Mouse (Mus musculus): ENCODE results near the gene Blcap.

GRCm38 (mm10) chr2:157513737-157514208 lies 57.3 kb downstream of the Blcap start:
- TF ChIP-seq POLR2A (IDR thresholded peaks at IDR 0.05; ENCODE audit: insufficient read depth, low read depth, low read length): no peak
- no peak for TF ChIP-seq EP300 (IDR thresholded peaks at IDR 0.05; ENCODE audit: insufficient read depth, low read depth, low read length)
- TF ChIP-seq CTCF (IDR thresholded peaks at IDR 0.05): no peak
